Mouse (Mus musculus) left cerebral cortex, postnatal 25 days (tissue): ENCODE data around the gene Prpf40b. TPM values are rescaled to one million over a fixed set of nuclear protein-coding genes. Genes with fewer than 3 reads are reported as not detected.

Source experiments
- DNase-seq, 2 experiments: peaks; one replicate each; pipeline ENCODE4 v3.0.0; 2022; ENCODE audit warnings: low spot score in 2 of 2, mixed read lengths in 1 of 2
- intact Hi-C: fragments of 180-260 bp; cut with DNase I; formaldehyde crosslinking; loops from one replicate; pipeline ENCODE4 v1.15.1; 2025
- total RNA-seq, 2 experiments: library from RNA; stranded (reverse); gene quantifications; 2 replicates each; pipeline ENCODE4 v1.2.3; 2021

The Prpf40b gene
- total RNA-seq, 2 experiments from 2014 or later, result 87.0 to 95.3 TPM

DNA sequence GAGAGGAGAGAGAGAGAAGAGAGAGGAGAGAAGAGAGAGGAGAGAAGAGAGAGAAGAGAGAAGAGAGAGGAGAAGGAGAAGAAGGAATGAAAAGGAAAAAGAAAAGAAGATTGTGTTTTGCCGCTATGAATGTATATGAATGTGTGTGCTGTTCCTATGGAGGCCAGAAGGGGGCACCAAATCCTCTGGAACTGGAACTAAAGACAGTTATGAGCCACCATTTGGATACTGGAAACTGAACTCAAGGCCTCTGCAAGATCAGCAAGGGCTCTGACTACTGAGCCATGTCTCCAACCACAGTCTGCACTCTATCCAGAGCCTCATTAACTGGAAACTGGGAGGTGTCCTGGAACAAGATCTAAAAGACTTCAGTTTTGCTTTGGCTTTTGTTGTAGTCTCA lies 32.1 kb downstream of the Prpf40b start:
- DNase-seq, result no peak
- intact Hi-C loops, result no loop called here

DNA sequence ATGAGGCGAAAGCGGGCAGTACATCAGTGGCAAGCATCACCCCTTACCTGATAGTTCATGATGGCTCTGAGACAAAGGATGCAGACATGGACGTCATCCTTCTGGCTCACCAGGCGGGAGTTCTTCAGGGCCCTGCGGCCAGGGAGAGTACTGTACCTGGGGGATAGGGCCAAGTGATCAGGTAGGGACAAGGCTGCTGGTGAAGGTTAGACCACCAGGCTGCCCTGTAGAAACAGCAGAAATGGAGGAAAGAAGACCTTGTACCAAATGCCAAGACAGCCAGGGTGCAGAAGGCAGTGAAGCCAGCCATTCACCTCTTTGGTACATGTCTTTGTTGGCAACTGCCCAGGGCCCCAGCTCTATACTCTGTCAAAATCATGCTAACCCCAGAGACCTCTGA lies 33.1 kb downstream of the Prpf40b start:
- DNase-seq, result no peak
- intact Hi-C loops, result no loop called here

DNA sequence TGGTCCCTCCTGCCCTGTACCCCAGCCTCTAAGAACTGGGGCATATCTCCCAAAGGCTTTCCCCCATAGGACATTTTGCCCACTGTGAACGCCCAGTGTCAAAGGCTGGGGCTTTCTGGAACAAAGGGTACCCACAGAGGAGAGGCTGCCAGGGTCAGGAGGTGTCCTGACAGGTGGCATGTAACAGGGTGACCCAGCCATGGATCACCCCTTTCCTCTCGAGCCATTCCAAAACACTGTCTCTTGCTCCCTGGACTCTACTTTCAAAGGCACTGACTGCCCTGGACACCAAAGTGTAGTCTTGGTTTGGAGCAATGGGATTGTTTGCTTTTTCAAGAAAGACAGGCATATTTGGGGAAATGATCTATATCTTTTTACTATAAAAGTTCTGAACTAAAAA lies 35.4 kb downstream of the Prpf40b start:
- intact Hi-C loops, result no loop called here
- no peak for DNase-seq

- intact Hi-C loops, result no loop called here
- DNase-seq, result no peak
Observed at GRCm38 (mm10) chr15:99331341-99331740, 36.5 kb downstream of the Prpf40b start.

DNA sequence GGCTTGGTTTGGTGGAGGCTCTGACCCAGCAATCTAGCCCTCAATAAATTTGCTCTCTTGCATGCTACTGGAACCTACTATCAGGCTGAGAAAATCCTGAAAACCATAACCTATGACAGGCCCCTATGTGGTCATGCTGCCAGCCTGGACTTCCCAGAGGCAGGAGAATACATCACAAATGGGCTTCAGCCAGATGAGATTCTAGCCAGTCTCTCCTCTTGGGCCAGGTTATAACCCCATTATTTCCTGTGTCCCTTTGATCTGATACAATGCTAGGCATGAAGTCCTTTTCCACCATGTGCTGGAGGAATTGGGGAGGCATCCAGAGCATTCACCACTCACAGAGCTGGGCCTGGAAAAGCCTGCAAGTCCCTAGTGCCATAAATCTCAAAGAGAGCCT lies 37.2 kb downstream of the Prpf40b start:
- intact Hi-C loops, result loop anchor here (2.0 kb wide), 1 partner anchor 39 kb away; the partner anchor contains the start of gene Fmnl3
- DNase-seq, result no peak

GRCm38 (mm10) chr15:99332921-99333675 lies 38.2 kb downstream of the Prpf40b start:
- intact Hi-C loops, result loop anchor here (2.0 kb wide), 1 partner anchor 38 kb away; the partner anchor contains the start of gene Fmnl3
- DNase-seq, result peak in 1 of 2 experiments; percentile 68

GRCm38 (mm10) chr15:99333676-99334065 lies 38.8 kb downstream of the Prpf40b start:
- DNase-seq, result no peak
- intact Hi-C loops, result loop anchor here (2.0 kb wide), 1 partner anchor 37 kb away; the partner anchor contains the start of gene Fmnl3

GRCm38 (mm10) chr15:99334500-99334899 lies 39.6 kb downstream of the Prpf40b start:
- intact Hi-C loops, result no loop called here
- no peak for DNase-seq

GRCm38 (mm10) chr15:99335801-99336320 lies 41.0 kb downstream of the Prpf40b start:
- DNase-seq, result no peak
- intact Hi-C loops, result no loop called here

DNA sequence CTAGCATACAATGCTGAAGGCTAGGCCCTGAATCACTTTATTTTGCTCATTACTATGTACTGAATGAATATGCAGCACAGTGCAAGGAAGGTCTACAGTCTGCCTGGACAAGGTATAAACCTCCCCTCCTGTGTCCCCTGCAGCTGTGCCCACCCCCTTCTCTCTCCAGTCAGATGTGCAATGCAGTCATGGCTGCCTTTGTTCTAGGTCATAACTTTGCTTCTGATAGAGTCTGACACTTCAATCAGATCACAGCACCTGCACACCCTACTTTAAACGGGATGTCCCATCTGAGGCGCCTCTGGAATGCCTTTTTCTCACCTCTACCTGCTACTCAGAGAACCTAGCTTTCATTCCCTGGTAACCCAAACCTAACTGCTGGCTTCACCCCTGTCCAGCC lies 44.0 kb downstream of the Prpf40b start:
- intact Hi-C loops, result no loop called here
- DNase-seq, result no peak

DNA sequence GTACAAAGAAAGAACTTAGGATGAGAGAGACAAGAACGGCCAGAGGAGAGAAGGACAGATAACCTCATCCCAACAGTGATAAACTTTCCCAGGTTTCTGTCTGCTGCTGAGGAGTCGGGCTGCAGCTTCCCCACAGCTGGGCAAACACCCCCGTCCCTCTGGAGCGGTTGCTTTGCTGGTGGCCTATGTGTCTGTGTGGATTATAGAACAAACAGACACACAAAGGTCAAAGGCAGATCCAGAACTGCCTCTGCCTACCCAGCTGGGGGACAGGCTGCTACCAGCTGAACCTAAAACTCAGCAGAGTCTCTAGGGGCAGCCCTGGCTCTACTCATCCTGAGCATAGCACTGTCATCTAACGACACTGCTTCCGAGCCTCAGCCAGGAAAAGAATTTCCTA lies 44.8 kb downstream of the Prpf40b start:
- intact Hi-C loops, result no loop called here
- no peak for DNase-seq

GRCm38 (mm10) chr15:99341102-99341501 lies 46.2 kb downstream of the Prpf40b start:
- intact Hi-C loops, result no loop called here
- no peak for DNase-seq

- no peak for DNase-seq
- intact Hi-C loops, result loop anchor here (2.0 kb wide), 1 partner anchor 18 kb away; no protein-coding TSS in a partner anchor
Observed at GRCm38 (mm10) chr15:99342194-99342981, 47.5 kb downstream of the Prpf40b start.

GRCm38 (mm10) chr15:99343414-99344147 lies 48.7 kb downstream of the Prpf40b start:
- peak; percentile 60 to 83 for DNase-seq
- intact Hi-C loops, result loop anchor here (2.0 kb wide), 1 partner anchor 17 kb away; no protein-coding TSS in a partner anchor

DNA sequence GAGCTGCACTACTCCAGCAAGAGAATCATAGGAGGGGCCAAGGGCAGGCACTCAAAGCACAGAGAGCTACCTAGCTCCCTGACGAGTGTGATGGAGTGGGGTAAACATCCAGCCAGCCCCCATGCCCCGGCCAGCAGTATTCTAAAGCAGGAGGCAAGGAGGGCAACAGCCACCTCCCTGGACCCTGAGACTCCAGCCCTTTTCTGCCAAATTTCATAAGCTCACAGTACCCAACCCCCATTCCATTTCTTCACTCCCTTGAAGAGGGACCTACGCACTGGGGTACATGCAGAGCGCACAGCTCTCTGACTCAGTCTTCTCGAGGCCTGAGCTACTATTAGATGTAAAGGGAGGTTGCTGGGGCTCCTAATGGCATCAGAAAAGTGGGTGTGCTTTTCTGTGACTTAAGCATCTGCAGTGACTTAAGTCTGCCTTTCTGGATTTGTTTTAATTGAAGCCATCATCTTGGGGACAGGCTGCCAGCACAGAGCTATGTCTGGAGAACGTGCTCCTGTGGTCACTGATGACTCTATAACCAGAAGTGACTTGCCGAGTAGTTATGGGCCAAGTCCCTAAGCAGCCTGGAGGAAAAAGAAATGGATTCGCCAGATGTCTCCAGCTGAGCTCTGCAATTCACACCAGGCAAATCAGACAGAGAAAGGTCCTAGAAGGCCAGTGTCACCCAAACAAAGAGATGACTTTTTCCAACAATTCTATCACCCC lies 49.4 kb downstream of the Prpf40b start:
- no peak for DNase-seq
- intact Hi-C loops, result no loop called here

GRCm38 (mm10) chr15:99344961-99345360 lies 50.1 kb downstream of the Prpf40b start:
- intact Hi-C loops, result no loop called here

GRCm38 (mm10) chr15:99351610-99352009 lies 56.7 kb downstream of the Prpf40b start:
- intact Hi-C loops, result no loop called here
- no peak for DNase-seq

More at GRCm38 (mm10) chr15:99344961-99345360, 50.1 kb downstream of the Prpf40b start:
- DNase-seq, result no peak

DNA sequence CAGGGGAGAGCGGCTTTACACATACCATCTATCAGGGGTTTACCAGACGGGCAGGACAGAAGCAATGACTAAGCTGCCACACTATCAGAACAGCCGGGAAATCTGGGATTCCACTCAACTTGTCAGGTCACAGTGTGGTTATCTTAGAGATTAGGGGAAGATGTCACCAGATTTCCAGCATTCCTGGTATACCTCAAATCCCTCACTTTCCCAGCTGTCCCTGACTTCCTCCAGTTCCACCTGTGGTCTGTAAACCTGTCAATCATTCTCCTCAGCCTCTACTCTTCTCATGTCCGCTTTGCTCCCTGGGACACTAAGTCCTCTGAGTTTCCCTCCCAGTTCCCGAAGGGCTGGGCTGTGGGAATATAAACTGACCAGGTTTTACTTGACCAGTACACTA lies 57.4 kb downstream of the Prpf40b start:
- no peak for DNase-seq
- intact Hi-C loops, result no loop called here

GRCm38 (mm10) chr15:99355660-99356059 lies 60.8 kb downstream of the Prpf40b start:
- no peak for DNase-seq
- intact Hi-C loops, result no loop called here
